Mouse (Mus musculus): Measurements from ENCODE around the gene Scn4b.

The Scn4b gene

DNA sequence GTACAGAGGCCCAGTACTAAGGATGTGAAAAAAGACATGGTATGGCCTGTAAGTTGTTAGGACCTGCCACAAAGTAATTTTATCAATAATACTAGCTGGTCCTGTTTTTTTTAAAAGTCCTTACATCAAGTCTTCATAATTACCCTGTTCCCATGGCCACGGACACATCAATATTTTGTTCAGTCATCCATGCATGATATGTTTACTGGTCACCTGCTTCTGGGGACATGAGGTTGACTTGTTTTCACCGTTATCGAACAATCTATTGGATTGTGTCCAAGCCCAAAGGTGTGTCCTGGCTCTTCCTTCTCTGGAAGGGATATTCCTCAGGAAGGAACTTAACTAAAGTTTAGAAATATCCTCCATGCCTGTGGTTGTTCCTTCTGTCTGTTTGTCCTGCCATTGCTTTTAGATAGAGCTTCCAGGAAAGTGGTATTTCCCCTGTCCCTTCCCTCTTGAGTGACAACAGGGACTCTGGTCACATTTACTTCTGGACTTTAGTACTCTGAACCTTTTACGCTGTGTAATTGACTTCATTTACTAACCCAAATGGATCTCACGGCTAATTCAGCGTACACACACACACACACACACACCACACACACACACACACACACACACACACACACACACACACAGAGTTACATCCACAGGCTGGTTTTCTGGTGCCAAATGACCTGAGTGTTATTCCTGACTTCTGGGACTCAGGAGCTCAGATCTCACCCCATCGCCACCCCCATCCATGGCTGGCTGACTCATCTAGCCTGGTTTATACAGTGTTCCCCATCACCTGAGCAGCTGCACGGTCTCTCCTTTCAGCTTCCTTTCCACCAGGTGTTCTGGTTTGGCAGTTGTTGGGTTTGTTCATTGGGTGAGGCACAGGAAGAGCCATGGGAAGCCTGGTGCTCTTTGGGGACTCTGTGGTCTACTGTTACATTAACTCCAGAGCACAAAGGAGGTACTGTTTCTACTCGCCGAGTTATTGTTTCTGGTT is 50.7 kb downstream of the Scn4b start:
- no peak for DNase-seq (ENCODE audit: low read depth, low spot score)

DNA sequence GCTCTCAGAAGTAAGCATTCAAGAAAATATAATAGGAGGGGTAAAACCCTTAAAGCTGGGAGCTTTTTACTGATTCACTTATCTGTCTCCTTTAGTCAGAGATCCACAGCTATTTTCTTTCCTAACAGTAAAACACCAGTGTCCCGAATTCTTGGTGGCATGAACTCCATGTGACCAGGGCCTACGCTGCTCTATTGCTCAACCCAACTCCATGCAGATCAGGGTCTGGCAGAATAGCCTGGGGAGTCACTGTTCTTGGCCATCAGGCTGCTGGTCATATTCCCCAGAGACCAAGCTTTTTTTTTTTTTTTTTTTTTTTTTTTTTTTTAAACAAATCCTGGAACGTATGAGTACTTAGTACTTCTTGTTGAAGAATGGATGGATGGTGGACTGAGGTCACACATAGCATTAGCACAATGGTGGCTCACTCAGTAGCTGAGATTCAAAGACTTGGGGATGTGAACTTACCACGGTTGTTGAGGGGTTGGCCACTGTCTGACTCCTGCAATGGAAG is 51.5 kb downstream of the Scn4b start:
- no peak for DNase-seq (ENCODE audit: low read depth, low spot score)

GRCm38 (mm10) chr9:45195468-45195867 is 57.3 kb downstream of the Scn4b start:
- no peak for DNase-seq (ENCODE audit: low read depth, low spot score)

DNA sequence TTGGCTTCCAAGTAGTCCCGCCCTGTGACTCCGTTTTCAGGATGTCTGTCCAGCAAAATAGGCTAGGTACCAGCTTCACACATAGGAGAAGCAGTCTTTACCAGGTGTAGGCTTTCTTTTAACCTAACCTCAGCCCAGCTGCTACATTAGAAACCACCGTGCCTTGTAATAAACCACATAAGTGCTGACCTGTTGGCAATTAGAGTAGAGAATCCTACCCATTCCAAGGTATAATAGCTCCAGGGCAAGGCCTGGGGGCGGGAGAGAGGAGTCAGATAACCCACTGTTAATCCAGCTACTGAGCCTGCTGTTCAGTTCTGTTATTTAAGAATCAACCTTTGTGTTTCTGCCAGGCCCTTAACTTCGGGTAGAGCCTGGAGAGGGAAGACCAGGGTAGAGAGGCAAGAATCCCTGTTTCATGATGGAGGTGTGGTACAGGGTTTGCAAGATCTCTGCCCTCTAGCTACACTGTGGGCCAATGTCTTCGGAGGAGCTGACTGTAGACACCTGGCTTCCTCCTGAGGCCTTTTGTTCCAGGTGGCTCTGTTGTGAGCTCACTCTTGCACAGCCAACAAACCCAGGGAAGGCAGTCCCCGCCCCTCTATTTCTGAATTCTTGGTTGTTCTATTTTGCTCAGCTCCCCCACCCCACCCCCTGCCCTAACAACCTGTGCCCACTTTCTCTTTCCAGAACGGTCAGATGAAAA is 58.1 kb downstream of the Scn4b start:
- no peak for DNase-seq (ENCODE audit: low read depth, low spot score)

DNA sequence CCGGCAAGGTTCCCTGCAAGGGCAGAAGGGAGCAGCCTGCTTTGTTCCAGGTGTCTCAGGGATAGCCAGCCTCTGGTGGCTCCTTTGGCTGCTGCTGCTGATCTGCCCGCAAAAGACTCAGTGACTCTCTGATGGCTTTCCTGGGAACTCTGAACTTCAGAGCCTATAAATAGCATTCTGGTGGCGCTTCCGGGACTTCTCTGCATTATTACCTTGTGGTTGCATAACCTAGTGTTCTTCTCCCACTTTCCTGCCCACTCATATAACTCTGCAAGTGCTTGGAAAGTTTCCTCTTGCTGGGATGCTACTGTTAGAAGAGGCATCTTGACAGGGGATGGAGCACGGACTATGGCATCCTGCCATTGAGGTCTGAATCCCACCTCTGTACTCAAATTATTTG is 59.4 kb downstream of the Scn4b start:
- DNase-seq (ENCODE audit: low read depth, low spot score) = no peak

GRCm38 (mm10) chr9:45201319-45201947 is 63.2 kb downstream of the Scn4b start:
- no peak for DNase-seq (ENCODE audit: low read depth, low spot score)

DNA sequence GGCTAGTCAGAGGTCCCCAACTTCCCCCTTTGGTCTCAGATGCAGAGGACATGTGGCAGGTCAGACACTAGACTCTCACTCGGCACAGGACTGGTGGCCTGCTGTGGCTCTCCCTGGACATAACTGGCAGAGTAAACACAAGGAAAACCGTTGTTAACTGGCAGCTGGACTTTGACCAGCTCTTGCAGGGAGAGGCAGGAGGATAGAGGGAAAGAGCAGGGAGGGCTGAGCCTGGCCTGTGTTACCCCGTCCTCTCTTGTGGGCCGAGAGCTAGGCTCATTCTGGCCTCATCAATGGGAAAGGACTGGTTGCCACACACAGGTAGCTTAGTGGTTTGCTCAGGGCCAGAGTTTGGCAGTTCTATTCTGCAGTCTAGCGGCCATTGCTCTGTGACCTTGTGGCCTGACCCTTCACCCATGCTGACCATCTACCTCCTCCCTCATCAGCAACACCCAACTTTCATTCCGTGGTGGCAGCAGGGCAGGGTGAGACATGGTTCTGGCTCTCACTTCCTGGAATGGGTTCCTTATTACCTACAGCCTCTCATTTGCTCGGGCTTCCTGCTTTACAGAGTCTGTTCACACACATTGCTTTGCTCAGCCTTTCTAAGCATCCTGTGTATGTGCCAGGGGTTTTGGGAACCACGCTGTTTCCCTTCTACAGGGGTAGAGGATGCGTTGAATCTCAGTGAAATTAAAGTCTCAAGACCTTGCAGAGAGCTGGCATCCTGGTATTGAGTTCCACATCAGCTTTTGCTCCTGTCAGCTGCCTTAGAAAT is 64.0 kb downstream of the Scn4b start:
- DNase-seq (ENCODE audit: low read depth, low spot score) = no peak
